Mouse (Mus musculus): ENCODE measurements at regions not wholly inside any gene's neighbourhood (a gene's known extent, or its start where the extent isn't known, plus 50 kb on each side); places are given as distances from the start of the nearest gene placed in this dataset.

DNA sequence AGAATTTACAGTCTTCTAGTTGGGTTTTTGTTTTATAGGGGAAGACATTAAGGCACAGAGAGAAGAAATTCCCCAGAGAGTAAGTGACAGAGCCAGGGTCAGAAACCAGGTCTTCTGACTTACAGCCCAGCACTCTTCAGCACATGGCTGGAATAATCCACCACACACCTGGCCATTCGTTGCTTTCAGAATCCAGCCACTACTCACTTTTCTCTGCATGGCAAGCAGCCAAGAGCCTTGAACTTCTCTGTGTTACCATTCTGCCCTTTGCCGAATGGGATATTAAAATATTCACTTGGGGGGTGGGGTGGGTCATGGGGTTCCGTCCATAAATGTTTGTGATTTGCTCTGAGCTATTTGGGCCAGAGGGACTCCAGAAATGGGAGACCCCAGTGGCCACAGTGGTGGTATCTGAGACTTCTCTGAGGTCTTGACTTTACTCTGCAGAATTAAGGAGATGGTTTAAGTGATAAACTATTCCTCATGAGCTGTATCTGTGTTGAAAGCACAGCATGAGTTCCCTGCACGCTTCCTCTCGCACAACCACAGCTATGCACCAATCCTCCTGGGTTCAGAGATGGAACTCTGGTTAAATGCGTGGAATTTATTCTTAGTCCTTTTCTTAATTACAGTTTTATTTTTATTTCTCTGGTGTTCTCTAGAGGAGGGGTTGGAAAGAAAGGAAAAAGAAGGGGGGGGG, 488.9 kb upstream of the Tnc start:
- TF ChIP-seq CTCF (IDR thresholded peaks at IDR 0.05; ENCODE audit: extremely low read depth, insufficient read depth, insufficient read length, insufficient replicate concordance) (no peak), POLR2A (IDR thresholded peaks at IDR 0.05; ENCODE audit: low read depth, low read length) (no peak)
